Mouse (Mus musculus) lung, postnatal 0 days (tissue): ENCODE results near the gene Zfp934.
"Not testable (repeated sequence)": the region's sequence is repeated elsewhere in the genome, so short reads cannot be mapped to it uniquely, and the experiment has no call there.

Source experiments
- CTCF ChIP-seq: IDR thresholded peaks from 2 replicates; pipeline ENCODE4 v1.5.1; 2016; ENCODE audit warnings: antibody characterized with exemption, mild to moderate bottlenecking
- EP300 ChIP-seq: IDR thresholded peaks from 2 replicates; pipeline ENCODE4 v1.6.1; 2016; ENCODE audit warnings: antibody characterized with exemption, mild to moderate bottlenecking, control low read depth

GRCm38 (mm10) chr13:62530129-62530528 lies 40.9 kb downstream of the Zfp934 start:
- not testable (repeated sequence) for TF ChIP-seq CTCF, EP300
